Mouse (Mus musculus): ENCODE measurements around the gene Ncmap.

Ncmap gene

DNA sequence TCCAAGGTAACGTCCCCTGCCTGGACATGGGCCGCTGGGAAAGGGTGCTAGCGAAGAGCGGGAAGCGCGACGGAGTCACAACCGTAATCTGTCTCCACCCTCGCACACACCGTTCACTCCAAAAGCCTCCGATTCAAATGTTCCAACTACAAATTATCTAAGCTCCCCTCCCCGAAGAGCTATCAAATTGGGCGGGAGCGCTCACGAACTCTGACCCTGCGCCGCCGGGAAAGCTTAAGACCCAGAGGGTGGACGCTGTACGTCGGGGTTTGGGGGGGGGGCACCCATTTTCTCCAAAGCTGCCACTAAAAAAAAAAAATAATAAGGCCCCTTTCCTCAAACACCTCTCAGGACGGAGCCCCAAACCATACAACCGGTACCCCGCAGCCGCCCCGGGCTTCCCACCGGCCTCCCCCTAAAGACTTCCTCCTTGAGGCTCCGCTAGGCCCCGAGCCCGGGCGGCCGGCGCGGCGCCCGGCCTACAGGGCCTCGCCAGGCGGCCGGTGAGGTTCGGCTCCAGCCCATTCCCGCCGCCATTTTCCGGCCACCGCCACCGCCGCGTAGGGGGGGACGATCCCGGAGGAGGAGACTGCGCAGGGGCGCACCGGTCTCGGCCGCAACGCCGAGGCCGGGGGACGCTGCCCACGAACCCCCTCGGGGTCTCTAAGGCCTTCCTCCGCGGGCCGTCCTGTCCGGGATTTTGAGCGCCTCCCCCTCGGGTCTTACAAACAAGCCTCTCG is 45.5 kb downstream of the Ncmap start:
- no peak for DNase-seq (ENCODE audit: low spot score)

DNA sequence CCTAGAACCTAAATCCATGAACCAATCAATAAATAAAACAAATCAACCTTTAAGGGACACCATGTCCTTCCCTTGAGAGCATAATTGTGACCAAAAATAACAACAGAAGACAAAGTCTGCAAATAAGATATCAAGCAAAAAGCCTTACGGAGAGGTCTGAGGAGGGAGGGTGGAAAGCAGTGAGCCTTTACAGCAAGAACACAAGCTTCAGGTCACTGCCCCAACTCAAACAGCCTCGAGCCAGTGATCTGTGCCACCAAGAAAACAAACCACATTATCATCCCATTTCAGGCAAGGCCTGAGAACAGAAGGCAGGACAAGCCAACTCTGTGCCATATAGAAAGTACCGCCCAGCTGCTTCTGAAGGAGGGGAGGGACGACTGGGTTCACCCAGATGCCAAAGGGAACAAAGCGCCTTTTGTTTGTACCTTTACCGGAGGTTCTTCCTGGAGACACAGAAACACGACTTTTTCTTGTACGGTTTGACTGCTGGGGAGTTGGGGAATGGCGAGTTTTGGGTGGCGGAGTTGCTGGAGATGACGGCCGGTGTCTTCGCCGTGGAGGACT is 60.6 kb downstream of the Ncmap start:
- no peak for DNase-seq (ENCODE audit: low spot score)

DNA sequence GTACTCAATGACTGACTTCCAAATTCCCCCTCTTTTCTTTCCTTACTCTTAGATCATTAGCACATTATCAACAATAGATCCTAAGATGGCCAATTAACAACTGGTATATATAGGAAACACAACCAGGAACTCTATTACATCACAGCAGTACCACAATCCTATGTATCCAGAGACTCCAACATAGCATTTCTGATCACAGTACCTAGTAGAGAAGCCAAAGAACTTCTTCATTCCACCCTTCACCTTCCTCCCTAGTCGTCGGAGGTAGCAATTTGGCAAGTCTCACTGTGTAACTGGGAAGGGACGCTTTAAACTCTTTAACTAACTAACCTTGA is 62.0 kb downstream of the Ncmap start:
- no peak for DNase-seq (ENCODE audit: low spot score)

DNA sequence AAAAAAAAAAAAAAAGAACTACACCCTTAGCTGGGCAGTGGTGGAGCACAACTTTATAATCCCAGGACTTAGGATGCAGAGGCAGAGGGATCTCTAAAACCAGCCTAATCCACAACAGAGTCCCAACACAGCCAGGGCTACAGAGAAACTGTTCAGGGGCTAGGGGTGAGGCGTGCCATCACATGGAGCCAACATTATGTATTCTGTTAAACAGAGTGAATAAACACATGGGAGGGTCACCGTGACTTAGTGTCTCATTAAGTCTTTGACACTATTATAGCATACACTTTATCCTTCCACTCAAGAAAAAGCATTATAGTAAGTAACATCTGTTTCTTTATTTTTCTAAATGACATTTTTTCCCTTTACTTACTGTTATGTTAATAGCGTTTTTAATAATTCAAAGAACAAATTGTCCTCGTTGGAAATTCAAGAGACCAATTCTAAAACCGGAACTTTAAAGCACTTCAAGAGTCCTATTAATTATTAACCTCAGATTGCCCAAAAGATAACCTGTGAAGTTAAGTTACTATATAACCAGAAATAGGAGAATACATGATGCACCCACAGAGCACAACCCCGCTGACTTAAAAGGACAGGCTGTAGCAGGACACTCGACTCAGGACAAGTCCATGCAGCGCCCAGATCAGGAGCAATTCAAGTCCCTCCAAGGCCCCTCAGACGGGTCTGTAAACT is 62.6 kb downstream of the Ncmap start:
- DNase-seq (ENCODE audit: low spot score) = no peak

DNA sequence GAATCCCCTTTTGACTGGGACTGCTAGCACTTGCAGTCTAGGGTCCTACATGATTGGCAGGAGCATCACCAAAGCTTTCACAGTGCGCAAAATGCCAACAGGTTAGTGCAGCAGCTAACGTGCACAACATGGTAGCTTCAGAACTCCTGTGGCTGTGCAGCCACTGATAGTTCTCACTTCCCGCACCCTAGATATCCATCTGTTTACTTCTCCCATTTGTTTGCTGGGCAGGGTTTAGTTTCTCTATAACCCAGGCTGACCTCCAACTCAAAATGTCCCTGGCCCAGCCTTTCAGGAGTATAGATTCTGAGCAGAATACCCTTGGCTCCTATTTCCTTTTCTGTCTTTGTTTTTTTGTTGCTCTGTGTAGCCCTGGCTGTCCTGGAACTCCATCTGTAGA is 71.6 kb downstream of the Ncmap start:
- DNase-seq (ENCODE audit: low spot score) = no peak

DNA sequence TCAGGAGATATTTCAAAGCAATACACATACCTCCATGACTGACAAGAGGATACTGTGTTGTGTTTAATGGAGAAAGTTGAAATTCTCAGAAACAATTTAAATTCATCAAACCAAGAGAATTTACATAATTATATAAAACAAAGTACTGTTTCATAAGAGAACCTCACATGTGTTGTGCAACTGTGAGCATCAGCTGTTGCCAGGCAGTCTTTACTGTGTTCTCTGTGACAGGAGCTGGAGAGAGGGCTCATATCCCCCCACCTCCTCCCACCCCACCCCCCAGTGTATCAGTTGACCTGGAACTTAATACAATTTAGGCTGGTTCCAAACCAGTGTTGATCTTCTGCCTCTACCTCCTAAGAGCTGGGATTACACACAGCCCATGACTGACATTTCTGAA is 72.0 kb downstream of the Ncmap start:
- DNase-seq (ENCODE audit: low spot score) = no peak

DNA sequence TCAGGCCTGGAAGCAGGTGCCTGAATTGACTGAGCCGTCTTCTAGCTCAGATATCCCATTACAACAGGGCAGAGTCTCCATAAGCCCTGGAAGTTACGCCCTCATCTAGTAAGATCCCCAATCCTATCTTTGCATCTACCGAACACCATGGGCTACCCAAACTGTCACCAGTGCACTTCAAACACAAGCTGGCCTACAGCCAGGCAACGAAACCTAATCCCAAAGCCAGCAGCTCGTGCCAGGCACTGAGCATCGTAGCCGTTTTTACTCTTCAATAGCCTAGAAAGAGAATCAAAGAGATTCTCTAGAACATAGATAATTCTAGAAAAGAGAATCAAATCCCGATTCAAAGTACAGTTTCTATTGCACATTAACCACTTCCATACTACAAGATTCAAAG is 75.0 kb downstream of the Ncmap start:
- DNase-seq (ENCODE audit: low spot score) = no peak
